Mouse (Mus musculus): ENCODE measurements around the gene Snrnp200. TPM values are rescaled to one million over a fixed set of nuclear protein-coding genes. Genes with fewer than 3 reads are reported as not detected.
"Not testable (repeated sequence)": the region's sequence is repeated elsewhere in the genome, so short reads cannot be mapped to it uniquely, and the experiment has no call there.

Gene Snrnp200
- total RNA-seq, 4 experiments from 2014 or later = 91.8 to 100 (median 96.5) TPM

- no peak for DNase-seq (ENCODE audit: low spot score in 2 of 2)
Observed at GRCm38 (mm10) chr2:127252787-127253186, 44.6 kb downstream of the Snrnp200 start.

GRCm38 (mm10) chr2:127254604-127255134 lies 46.5 kb downstream of the Snrnp200 start:
- DNase-seq (ENCODE audit: low spot score in 2 of 2) = no peak

GRCm38 (mm10) chr2:127255294-127255693 lies 47.1 kb downstream of the Snrnp200 start:
- DNase-seq (ENCODE audit: low spot score in 2 of 2) = no peak

- DNase-seq (ENCODE audit: low spot score in 2 of 2) = peak in 1 of 2 experiments; percentile 39
Observed at GRCm38 (mm10) chr2:127259340-127259739, 51.2 kb downstream of the Snrnp200 start.

- no peak for DNase-seq (ENCODE audit: low spot score in 2 of 2)
Observed at GRCm38 (mm10) chr2:127262480-127262879, 54.3 kb downstream of the Snrnp200 start.

- DNase-seq (ENCODE audit: low spot score in 2 of 2) = no peak
Observed at GRCm38 (mm10) chr2:127267854-127268253, 59.7 kb downstream of the Snrnp200 start.

- DNase-seq (ENCODE audit: low spot score in 2 of 2) = peak; percentile 96 to 97
Observed at GRCm38 (mm10) chr2:127269491-127270299, 61.5 kb downstream of the Snrnp200 start, which contains the start of gene Stard7. Gene Stard7, plus strand, starts transcription at chr2:127270218.

- peak; percentile 72 to 81 for DNase-seq (ENCODE audit: low spot score in 2 of 2)
Observed at GRCm38 (mm10) chr2:127270300-127271041, 62.3 kb downstream of the Snrnp200 start.

- no peak for DNase-seq (ENCODE audit: low spot score in 2 of 2)
Observed at GRCm38 (mm10) chr2:127271042-127271515, 62.9 kb downstream of the Snrnp200 start.

GRCm38 (mm10) chr2:127272049-127272448 lies 63.9 kb downstream of the Snrnp200 start:
- not testable (repeated sequence) for DNase-seq (ENCODE audit: low spot score in 2 of 2)

- no peak for DNase-seq (ENCODE audit: low spot score in 2 of 2)
Observed at GRCm38 (mm10) chr2:127272806-127273205, 64.6 kb downstream of the Snrnp200 start.

GRCm38 (mm10) chr2:127274590-127274989 lies 66.4 kb downstream of the Snrnp200 start:
- no peak for DNase-seq (ENCODE audit: low spot score in 2 of 2)

- DNase-seq (ENCODE audit: low spot score in 2 of 2) = no peak
Observed at GRCm38 (mm10) chr2:127275551-127276320, 67.5 kb downstream of the Snrnp200 start.

GRCm38 (mm10) chr2:127278162-127278561 lies 70.0 kb downstream of the Snrnp200 start:
- no peak for DNase-seq (ENCODE audit: low spot score in 2 of 2)

Other genes with a start within 250 kb of the Snrnp200 start
- gene Ap4e1, start 199.7 kb upstream of the Snrnp200 start, total RNA-seq (2022) = 10 to 100 TPM; 12.2 to 18.9 (median 14.4) TPM
- 10 to 100 TPM; 18.2 to 23.3 (median 22.8) TPM for gene Blvra, start 137.7 kb upstream of the Snrnp200 start, total RNA-seq (2022)
- gene Ncaph, start 74.4 kb upstream of the Snrnp200 start, total RNA-seq (2022) = 1 to 10 TPM in 3 of 4 experiments, under 1 TPM in 1; 0.89 to 2.0 (median 1.5) TPM
- 1 to 10 TPM; 1.9 to 6.6 (median 4.2) TPM for gene Itpripl1, start 64.9 kb upstream of the Snrnp200 start, total RNA-seq (2022)
- 1 to 10 TPM in 1 of 4 experiments, under 1 TPM in 3; 0.76 to 1.2 (median 0.88) TPM for gene 1810024B03Rik, start 106 bp upstream of the Snrnp200 start, total RNA-seq (2022)
- gene Ciao1, start 39.4 kb downstream of the Snrnp200 start, total RNA-seq (2022) = 10 to 100 TPM; 73.1 to 81.0 (median 77.0) TPM
- 10 to 100 TPM; 69.4 to 75.6 (median 72.4) TPM for gene Tmem127, start 39.5 kb downstream of the Snrnp200 start, total RNA-seq (2022)
- gene Stard7, start 61.8 kb downstream of the Snrnp200 start, total RNA-seq (2022) = 100 to 1,000 TPM; 100 to 119 (median 107) TPM
- gene Dusp2, start 127.8 kb downstream of the Snrnp200 start, total RNA-seq (2022) = 1 to 10 TPM in 3 of 4 experiments, under 1 TPM in 1; 0.99 to 1.6 (median 1.2) TPM
- gene Astl, start 130.3 kb downstream of the Snrnp200 start, total RNA-seq (2022) = not detected
- gene Adra2b, start 154.8 kb downstream of the Snrnp200 start, total RNA-seq (2022) = under 1 TPM in 3 of 4 experiments, not detected in 1; 0.09 to 0.41 (median 0.12) TPM
- gene Gpat2, start 216.8 kb downstream of the Snrnp200 start, total RNA-seq (2022) = under 1 TPM in 2 of 4 experiments, not detected in 2; 0.13 to 0.27 TPM
- 10 to 100 TPM; 17.9 to 21.1 (median 19.8) TPM for gene Fahd2a, start 236.2 kb downstream of the Snrnp200 start, total RNA-seq (2022)